Mouse (Mus musculus) naive thymus-derived CD4-positive, alpha-beta T cell, adult 2 months (primary cell): ENCODE data around the gene Atp5e.

Experiments
- DNase-seq: peaks from one replicate; pipeline ENCODE4 v3.0.0-alpha.2; 2011; ENCODE audit warnings: low read depth

The Atp5e gene

GRCm38 (mm10) chr2:174446905-174447304, 17.0 kb downstream of the Atp5e start:
- no peak for DNase-seq

GRCm38 (mm10) chr2:174446492-174446891, 17.4 kb downstream of the Atp5e start:
- DNase-seq, result no peak

DNA sequence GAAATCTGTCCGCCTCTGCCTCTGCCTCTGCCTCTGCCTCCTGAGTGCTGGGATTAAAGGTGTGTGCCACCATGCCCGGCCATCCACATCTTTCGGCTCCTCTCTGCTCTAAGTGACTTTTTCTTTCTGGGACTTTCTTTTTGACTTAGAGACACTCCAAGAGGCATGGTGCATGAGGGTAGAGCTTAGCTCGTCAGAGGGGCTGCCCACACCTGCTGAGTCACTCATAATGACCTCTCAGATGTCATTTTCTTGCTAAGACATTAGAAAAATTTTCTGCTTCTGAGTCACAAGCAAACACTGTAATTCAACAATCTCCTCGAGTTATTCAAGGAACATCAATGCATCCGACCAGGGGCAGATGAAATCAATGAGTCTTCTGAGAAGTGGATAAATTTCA, 18.9 kb downstream of the Atp5e start:
- no peak for DNase-seq

DNA sequence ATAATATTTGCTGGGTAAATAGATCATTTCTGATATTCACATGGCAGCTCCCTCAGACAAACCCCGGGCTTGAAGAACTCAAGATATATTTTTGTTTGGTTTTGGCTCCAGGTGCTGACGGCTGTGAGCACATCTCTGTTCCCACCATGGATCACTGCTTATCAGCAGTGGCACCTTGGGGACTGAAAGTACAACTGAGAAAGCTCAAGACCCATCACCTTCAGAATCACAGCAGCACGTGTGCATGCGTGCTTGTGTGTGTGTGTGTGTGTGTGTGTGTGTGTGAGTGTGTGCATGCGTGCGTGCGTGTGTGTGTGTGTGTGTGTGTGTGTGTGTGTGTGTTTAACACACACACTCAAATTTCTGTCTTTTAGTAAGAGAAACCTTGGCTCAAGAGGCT, 19.5 kb downstream of the Atp5e start:
- no peak for DNase-seq

DNA sequence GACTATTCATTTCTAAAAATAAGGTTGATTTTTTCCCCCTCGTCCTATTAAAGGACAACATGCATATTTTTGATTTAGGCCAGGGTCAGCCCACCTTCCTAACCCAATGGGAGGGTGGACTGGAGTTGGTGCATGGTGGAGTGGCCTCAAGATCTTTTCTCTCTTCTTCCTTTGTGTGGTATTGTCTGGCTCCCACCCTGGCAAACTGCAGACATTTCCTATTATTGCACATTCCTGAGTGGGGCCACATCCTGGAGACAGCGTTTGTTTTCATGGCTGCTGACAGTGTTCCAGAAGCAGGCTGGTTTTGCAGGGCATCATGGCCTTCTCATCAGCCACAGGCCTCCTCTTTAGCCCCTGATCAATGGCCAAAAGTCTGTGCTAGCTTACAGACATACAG, 20.9 kb downstream of the Atp5e start:
- no peak for DNase-seq

- DNase-seq, result peak; percentile 14
These were observed 21.4 kb downstream of the Atp5e start for GRCm38 (mm10) chr2:174442460-174442859.

DNA sequence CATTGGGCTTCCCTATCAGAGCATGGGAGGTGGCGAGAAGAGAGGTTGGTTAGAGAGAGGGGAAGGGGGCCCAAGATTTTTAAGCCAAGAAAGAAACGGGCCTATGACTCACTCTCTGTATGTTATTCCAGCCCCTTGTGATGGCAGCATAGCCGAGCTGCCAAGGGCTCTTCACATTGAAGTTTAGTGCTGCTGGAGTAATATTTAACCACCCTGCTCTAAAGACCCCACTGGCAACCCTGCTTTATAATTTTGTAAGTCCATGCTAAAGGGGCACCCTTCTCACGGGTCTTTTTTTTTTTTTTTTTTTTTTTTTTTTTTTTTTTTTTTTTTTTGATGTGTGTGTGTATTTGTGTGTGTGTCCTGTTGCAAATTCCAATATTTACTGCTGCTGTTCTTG, 22.0 kb downstream of the Atp5e start:
- no peak for DNase-seq

DNA sequence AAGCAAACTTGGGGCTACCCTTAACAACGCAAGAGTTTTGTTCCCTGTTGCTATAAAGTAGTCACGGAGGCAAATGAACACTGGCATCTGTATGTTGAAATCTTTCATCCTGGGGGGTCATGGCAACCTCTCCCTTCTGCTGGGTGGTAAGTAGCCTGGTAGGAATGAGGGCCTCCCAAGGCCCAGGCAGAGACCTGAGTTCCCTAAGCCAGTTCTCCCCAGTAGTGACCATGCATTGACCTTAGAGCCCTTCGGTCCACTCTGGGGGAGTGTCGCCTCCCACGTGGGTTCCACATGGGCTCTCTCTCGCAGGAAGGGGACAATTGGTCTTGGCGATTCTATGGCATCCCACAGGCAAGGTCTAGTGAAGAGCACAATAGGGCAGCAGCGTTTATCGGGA, 23.9 kb downstream of the Atp5e start:
- DNase-seq, result no peak

DNA sequence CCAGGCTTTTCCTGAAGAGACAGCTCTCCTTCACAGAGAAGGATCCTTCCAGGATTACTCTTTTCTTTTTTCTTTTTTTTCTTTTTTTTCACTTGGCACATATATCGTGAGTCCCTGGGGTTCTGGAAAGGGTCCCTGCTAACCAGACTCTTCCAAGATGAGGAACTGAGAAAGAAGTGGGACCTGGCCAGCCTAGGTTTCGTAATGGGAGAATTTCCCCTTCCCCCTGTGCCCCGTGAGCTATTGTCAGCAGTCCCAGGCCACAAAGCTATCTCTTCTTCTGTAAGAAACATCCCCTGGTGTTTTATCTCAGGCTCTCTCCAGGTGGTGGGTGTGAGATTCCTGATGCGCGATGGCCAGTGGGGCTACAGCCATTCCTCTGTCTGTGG, 24.5 kb downstream of the Atp5e start:
- DNase-seq, result no peak

- DNase-seq, result peak; percentile 69
These were observed 25.0 kb downstream of the Atp5e start, which contains the start of gene Ctsz for GRCm38 (mm10) chr2:174438737-174439449. Gene Ctsz, minus strand, starts transcription at chr2:174439039.

DNA sequence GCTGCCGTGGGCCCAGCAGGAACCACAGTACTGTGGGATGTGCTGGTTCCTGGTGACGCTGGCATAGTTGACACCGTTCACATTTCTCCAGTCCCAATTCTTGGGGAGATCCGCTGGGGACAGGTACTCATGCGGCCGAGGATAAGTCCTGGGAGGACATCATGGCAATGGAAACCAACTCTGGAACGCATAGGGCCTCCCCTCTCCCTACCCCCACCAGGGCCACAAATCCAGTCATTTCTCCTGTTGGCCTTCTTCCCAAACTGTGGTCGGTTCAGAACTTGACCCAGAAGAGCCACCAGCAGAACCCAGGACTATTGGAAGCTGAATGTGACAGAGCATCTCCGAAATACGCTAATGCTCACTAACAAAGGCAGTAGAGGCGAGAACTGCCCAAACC, 25.7 kb downstream of the Atp5e start:
- DNase-seq, result no peak

DNA sequence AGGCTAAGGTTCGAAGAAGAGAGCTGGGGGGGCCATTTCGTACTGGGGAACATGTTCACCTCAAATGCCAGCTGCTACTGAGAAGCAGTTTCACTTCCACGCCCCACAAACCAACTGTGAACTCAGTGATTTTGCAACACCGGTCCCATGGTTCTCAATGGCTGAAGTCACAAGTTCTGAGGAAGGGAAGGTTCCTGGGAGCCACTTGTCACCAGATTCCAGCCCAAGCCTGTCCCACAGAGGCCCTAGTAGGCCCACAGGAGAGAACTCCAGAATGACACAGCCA, 26.3 kb downstream of the Atp5e start:
- no peak for DNase-seq

- no peak for DNase-seq
These were observed 26.8 kb downstream of the Atp5e start for GRCm38 (mm10) chr2:174436916-174437696.

DNA sequence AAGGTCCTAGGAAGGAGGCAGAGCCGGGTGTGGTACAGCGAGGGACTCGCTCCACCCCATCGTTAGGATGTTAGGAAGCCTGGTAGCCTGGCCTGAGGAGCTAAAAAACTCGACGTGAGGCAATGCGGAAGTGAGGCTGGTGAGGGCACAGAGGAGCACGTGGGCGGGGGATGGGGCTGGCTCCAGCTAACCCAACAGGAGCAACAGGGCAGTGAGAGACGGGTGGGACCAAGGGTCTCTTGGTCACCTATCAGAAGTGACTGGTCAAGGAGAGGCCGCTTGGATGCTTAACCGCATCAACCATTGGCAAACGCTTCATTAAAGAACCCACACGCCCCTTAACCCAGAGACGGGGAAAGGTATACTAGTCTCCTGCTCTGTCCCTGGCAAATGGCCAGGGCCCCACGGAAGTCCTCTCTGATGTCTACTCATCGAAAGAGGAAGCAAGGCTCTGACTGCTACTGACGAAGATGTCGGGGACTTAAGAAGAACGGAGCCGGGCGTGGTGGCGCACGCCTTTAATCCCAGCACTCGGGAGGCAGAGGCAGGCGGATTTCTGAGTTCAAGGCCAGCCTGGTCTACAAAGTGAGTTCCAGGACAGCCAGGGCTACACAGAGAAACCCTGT, 27.7 kb downstream of the Atp5e start:
- DNase-seq, result no peak

- DNase-seq, result no peak
These were observed 29.0 kb downstream of the Atp5e start for GRCm38 (mm10) chr2:174434943-174435342.

DNA sequence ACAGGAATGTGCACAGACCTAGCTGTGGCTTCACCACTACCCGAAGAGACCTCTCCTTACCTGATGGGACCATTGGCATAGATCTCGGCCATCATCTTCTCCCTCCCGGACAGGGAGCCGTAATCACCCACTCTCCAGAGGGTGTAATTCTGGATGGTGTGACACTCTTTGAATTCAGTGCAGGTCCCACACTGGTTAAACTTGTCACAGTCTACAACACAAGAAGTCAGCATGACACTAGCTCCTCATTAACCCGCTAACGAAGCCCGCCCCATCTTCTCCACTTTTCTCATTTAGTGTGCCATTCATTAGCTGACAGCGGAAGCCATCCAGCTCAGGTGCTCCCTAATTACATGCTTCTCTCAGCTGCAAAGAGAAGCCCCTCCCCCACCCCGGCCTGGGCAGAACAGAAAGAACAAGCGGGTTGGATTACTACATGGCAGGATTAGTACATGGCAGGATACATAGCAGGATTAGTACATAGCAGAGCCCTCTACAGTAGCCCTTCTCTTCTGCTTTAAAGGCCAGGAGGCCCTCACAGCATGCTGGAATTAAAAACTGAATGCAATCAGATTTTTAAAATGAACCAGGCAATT, 34.8 kb downstream of the Atp5e start:
- DNase-seq, result no peak

DNA sequence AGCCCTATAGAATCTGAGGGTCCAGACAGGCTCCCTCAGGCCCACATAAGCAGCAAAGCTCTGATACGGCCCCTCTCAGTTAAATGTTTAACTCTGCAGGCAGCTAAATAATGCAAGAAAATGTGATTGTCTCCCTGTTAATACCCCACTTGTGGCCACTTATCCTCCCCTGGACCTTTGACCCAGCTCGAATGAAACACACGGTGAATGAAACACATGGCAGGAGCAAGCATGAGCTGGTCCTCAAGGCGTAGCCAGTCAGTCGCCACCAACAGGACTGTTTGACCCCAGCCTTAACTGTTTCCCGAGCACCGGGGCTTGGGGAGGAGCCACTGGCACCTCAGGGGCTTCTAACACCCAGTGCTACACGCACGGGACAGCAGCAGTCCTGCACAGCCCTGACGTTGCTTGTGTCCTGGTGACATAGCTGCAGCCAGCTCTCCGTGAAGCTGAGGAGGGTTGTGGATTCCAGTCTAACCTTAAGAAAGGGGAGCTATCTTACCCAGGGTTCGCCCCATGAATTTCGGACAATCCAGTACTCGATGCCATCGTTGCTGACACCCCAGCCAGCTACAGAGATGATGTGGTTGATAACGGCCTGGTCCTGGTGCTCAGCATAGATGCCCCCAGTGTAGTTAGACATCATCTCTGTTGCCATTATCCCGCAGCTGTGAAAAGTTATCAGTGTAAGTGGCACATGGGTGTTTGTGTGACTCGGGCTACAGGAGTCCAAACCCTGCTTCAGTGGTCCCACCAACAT, 35.6 kb downstream of the Atp5e start:
- no peak for DNase-seq

GRCm38 (mm10) chr2:174426856-174427255, 37.0 kb downstream of the Atp5e start:
- no peak for DNase-seq

DNA sequence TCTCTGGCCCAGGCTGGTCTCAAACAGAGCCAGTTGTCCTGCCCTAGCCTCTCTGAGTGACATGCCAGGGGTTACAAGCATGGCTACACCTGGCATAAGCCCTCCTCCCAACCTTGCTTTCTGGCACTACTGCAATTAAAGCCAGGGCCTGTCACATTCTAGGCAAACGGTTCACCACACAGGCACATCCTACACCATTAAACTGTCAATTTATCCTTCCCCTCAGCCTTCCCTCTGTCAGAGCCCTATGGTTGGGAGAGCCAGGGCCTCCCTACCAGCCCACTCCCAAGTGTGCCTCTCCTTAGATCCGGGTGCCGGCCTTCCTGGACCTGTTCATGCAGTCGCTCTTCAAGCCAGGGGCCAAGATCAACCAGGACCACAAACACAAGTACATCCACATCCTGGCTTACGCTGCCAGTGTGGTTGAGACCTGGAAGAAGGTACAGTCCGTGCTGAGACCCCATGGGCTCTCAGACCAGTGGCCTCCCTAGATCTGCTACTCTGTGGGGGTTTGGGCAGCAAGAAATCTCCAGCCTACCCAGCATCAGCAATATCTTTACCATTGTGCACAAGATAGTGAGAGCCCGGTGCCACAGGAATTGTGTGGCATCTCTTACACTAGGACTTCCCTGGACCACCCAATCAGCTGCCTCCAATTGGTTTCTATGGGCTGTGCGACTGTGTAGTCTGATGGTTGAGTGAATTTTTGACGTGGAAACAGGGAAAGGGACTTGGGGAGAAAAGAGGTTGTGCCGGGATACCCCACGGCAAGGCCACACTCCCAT, 39.4 kb downstream of the Atp5e start:
- no peak for DNase-seq

GRCm38 (mm10) chr2:174421107-174421506, 42.8 kb downstream of the Atp5e start:
- no peak for DNase-seq

GRCm38 (mm10) chr2:174415731-174416310, 48.1 kb downstream of the Atp5e start, which contains the start of gene Nelfcd:
Gene Nelfcd, plus strand, starts transcription at chr2:174415804.
- peak; percentile 99 for DNase-seq
